Mouse (Mus musculus) midbrain, embryonic 11.5 days (tissue): ENCODE measurements around the gene Ndufa3. TPM values are rescaled to one million over a fixed set of nuclear protein-coding genes. Genes with fewer than 3 reads are reported as not detected.
A peak's percentile ranks its signal among the peaks of the same experiment; 100 is the strongest.

ENCODE experiments used
- ATAC-seq: fragments of 200-750 bp; cut with Nextera tagmentation; 2 replicates; pipeline ENCODE4 v1.8.0; 2017; ENCODE audit warnings: moderate TSS enrichment, moderate library complexity; ENCODE audit not compliant: low FRiP score
- DNase-seq: peaks from one replicate; pipeline ENCODE4 v3.0.0; 2015; ENCODE audit warnings: low spot score; ENCODE audit errors: missing footprints
- H3K27ac ChIP-seq: fragments of 300-500 bp; sonication (generic); 2 replicates; pipeline ENCODE4 v1.5.1; 2014; ENCODE audit warnings: low read depth, low read length
- H3K27me3 ChIP-seq: fragments of 300-500 bp; sonication (generic); 2 replicates; pipeline ENCODE4 v1.6.1; 2014; ENCODE audit warnings: mild to moderate bottlenecking, low read length, moderate library complexity, mixed read lengths; ENCODE audit not compliant: control insufficient read depth, insufficient read depth
- H3K36me3 ChIP-seq: fragments of 300-500 bp; sonication (generic); 2 replicates; pipeline ENCODE4 v1.6.1; 2014; ENCODE audit warnings: mild to moderate bottlenecking, low read length, moderate library complexity, mixed read lengths; ENCODE audit not compliant: control insufficient read depth, insufficient read depth
- H3K4me1 ChIP-seq: fragments of 300-500 bp; sonication (generic); 2 replicates; pipeline ENCODE4 v1.6.1; 2014; ENCODE audit warnings: low read length; ENCODE audit not compliant: control insufficient read depth, insufficient read depth
- H3K4me2 ChIP-seq: fragments of 300-500 bp; sonication (generic); 2 replicates; pipeline ENCODE4 v1.6.1; 2014; ENCODE audit warnings: mild to moderate bottlenecking, moderate library complexity
- H3K4me3 ChIP-seq: fragments of 300-500 bp; sonication (generic); 2 replicates; pipeline ENCODE4 v1.5.1; 2014; ENCODE audit warnings: low read depth, low read length
- H3K9ac ChIP-seq: fragments of 300-500 bp; sonication (generic); 2 replicates; pipeline ENCODE4 v1.6.1; 2014; ENCODE audit warnings: low read length
- H3K9me3 ChIP-seq: fragments of 300-500 bp; sonication (generic); 2 replicates; pipeline ENCODE4 v1.6.1; 2016; ENCODE audit warnings: low read length; ENCODE audit not compliant: control insufficient read depth
- WGBS: fragments of 180-500 bp; shearing (Covaris S2); extraction: QIAGEN DNeasy Blood & Tissue Kit; methylation state at CpG from one replicate; pipeline ENCODE4 v1.1.7; 2014; 5-methylcytosine and 5-hydroxymethylcytosine counted together
- polyA plus RNA-seq: library from polyadenylated mRNA; unstranded; fragments of >200 nt; fragmentation: Nextera tagmentation; extraction: Ambion mirVana; gene quantifications from 2 replicates; pipeline ENCODE4 v1.2.1, GENCODE M21; 2014

Ndufa3 gene
- polyA plus RNA-seq, 1 experiment from 2014 or later = 373 TPM

DNA sequence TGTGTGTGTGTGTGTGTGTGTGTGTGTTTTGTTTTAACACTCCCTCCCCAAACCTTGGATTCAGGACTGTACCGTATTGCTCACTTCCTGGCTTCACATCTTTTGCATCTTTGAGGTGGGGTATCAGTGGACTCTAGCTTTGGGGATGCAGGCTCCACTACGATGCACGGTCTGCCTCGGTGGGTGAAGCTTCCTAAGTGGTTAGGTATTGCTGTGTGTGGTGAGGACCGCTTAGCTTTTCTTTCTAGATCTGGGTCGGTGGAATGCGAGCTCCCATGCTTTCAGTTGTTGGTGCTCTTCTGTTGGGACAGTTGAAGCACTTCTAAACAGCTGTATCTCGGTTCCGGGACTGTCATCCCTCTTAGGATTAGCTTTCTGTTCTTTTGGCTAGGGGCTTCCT lies 29.0 kb downstream of the Ndufa3 start:
- H3K4me3 ChIP-seq = peak overlapping the region; percentile 99
- H3K27me3 ChIP-seq = no peaks in the 10 kb centered on the region
- no peaks in the 10 kb centered on the region for H3K9me3 ChIP-seq
- peaks cover 26% of the 10 kb centered on the region for H3K4me1 ChIP-seq
- ATAC-seq (no peak), DNase-seq (no peak)
- 23% methylated on average over 9 of the region's 9 CpGs for WGBS
- H3K4me2 ChIP-seq = peak overlapping the region; percentile 91
- H3K36me3 ChIP-seq = peaks cover 9% of the 10 kb centered on the region
- H3K9ac ChIP-seq = peak overlapping the region; percentile 99
- no peak overlapping the region for H3K27ac ChIP-seq

GRCm38 (mm10) chr7:3646641-3647040 lies 29.5 kb downstream of the Ndufa3 start:
- Histone ChIP-seq H3K4me3 (peak overlapping the region; percentile 99), H3K9ac (peak overlapping the region; percentile 99), H3K4me1 (peaks cover 26% of the 10 kb centered on the region), H3K27ac (no peak overlapping the region), H3K27me3 (no peaks in the 10 kb centered on the region), H3K4me2 (peak overlapping the region; percentile 91), H3K36me3 (peaks cover 13% of the 10 kb centered on the region), H3K9me3 (no peaks in the 10 kb centered on the region)
- no peak for DNase-seq
- no peak for ATAC-seq
- 74% methylated on average over 4 of the region's 4 CpGs for WGBS

- Histone ChIP-seq H3K36me3 (peaks cover 55% of the 10 kb centered on the region), H3K9me3 (no peaks in the 10 kb centered on the region), H3K4me1 (no peaks in the 10 kb centered on the region), H3K9ac (no peak overlapping the region), H3K27me3 (no peaks in the 10 kb centered on the region), H3K4me3 (no peak overlapping the region), H3K27ac (no peak overlapping the region), H3K4me2 (no peak overlapping the region)
- ATAC-seq = 0 out of 2 replicates have a peak, but pooled peaks have one; percentile 19
- WGBS = 93% methylated on average over 4 of the region's 4 CpGs
- DNase-seq = no peak
Measured at GRCm38 (mm10) chr7:3656966-3657365, 39.8 kb downstream of the Ndufa3 start.

DNA sequence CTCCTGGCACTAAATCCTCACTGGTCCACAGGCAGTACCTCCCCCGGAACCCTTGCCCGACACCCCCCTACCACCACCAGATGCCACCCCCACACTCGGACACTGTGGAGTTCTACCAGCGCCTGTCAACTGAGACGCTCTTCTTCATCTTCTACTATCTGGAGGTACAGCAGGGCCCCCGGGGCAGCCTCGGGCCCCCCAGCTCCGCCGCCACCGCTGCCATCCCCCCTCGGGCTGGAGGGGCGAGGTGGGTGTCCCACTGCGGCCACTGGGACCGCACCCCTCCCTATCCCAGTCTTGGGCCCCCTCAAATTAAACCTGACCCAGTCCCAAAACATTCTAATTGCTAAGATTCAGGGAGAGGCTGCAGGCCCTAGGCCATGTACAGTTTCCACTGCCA lies 41.4 kb downstream of the Ndufa3 start:
- peaks cover 1% of the 10 kb centered on the region for H3K4me1 ChIP-seq
- no peak overlapping the region for H3K4me2 ChIP-seq
- peaks cover 47% of the 10 kb centered on the region for H3K36me3 ChIP-seq
- 97% methylated on average over 14 of the region's 14 CpGs for WGBS
- H3K27ac ChIP-seq = no peak overlapping the region
- H3K9ac ChIP-seq = no peak overlapping the region
- H3K27me3 ChIP-seq = no peaks in the 10 kb centered on the region
- H3K4me3 ChIP-seq = no peak overlapping the region
- DNase-seq (no peak), ATAC-seq (no peak)
- H3K9me3 ChIP-seq = no peaks in the 10 kb centered on the region

GRCm38 (mm10) chr7:3664524-3665214 lies 47.5 kb downstream of the Ndufa3 start:
- Histone ChIP-seq H3K27ac (peak overlapping the region; percentile 80), H3K4me3 (peak overlapping the region; percentile 75), H3K4me1 (peaks cover 12% of the 10 kb centered on the region), H3K4me2 (peak overlapping the region; percentile 74), H3K9me3 (no peaks in the 10 kb centered on the region), H3K9ac (peak overlapping the region; percentile 88), H3K27me3 (no peaks in the 10 kb centered on the region), H3K36me3 (peaks cover 17% of the 10 kb centered on the region; the same call in 1 of the 2 replicates)
- DNase-seq (no peak), ATAC-seq (peak; percentile 34)
- WGBS = 34% methylated on average over 15 of the region's 15 CpGs

DNA sequence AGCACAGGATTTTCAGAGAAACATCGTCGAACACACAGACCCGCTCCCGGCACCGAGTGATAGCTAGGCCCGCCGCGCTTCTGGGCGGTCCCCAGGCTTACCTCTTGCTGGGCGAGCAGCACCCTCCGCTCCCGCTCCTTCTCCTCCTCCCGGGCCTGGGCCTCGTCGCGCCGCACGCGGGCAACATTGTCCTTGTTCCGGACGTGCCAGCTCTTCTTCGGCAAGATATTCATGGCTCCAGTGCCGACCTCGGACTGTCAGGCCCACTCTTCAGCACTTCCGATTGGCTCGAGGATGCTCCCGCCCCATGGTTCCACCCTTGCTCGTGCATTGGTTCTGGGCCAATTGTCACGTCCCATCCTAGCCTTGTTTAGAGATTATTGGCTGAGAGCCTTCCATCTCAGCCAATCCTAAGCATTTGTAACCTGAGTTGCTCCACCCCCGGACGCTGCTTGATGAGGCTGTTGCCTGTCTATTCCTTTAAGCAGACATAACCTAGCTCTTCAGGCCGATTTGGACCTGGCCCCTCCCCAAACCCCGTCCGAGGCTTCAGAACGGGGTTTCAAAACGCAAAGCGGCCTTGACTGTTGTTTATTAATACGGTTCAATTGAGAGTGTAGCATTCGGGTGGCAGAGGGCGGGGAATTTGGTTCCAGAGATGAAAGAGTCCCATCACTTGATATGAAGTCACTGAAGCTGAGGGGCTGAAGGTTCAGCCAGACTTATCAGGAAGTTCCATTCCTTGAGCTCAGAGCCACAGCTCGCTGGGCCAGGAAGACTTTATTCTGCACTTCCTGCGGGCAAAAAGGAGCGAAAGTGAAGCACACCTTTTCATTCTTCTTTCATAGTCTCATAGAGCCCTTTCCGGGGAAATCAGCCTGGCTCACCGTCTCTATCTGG lies 48.3 kb downstream of the Ndufa3 start, which contains the start of gene Leng1:
Gene Leng1, minus strand, starts transcription at position 626 of the 900 bp plus-strand sequence.
- peaks cover 10% of the 10 kb centered on the region; the same call in 1 of the 2 replicates for H3K36me3 ChIP-seq
- H3K4me3 ChIP-seq = peak within 1 kb of the TSS; percentile 75
- peaks cover 12% of the 10 kb centered on the region for H3K4me1 ChIP-seq
- peak; percentile 99 for ATAC-seq
- DNase-seq = peak; percentile 97
- H3K9me3 ChIP-seq = no peaks in the 10 kb centered on the region
- peak within 1 kb of the TSS; percentile 74 for H3K4me2 ChIP-seq
- 5% methylated on average over 45 of the region's 45 CpGs for WGBS
- H3K27ac ChIP-seq = peak within 1 kb of the TSS; percentile 80
- peak within 1 kb of the TSS; percentile 88 for H3K9ac ChIP-seq
- H3K27me3 ChIP-seq = no peaks in the 10 kb centered on the region

GRCm38 (mm10) chr7:3666921-3667391 lies 49.8 kb downstream of the Ndufa3 start:
- no peaks in the 10 kb centered on the region for H3K9me3 ChIP-seq
- no peak overlapping the region for H3K4me2 ChIP-seq
- ATAC-seq (no peak), DNase-seq (no peak)
- no peak overlapping the region; the same call in 1 of the 2 replicates for H3K9ac ChIP-seq
- H3K4me3 ChIP-seq = no peak overlapping the region
- no peaks in the 10 kb centered on the region for H3K27me3 ChIP-seq
- H3K36me3 ChIP-seq = peaks cover 3% of the 10 kb centered on the region; the same call in 1 of the 2 replicates
- no peak overlapping the region for H3K27ac ChIP-seq
- peaks cover 12% of the 10 kb centered on the region for H3K4me1 ChIP-seq
- WGBS = 20% methylated on average over 14 of the region's 14 CpGs
